Mouse (Mus musculus): ENCODE measurements around the gene Tspan3. TPM values are rescaled to one million over a fixed set of nuclear protein-coding genes. Genes with fewer than 3 reads are reported as not detected.

The Tspan3 gene
- polyA plus RNA-seq, 1 experiment from 2014 or later = 553 TPM

DNA sequence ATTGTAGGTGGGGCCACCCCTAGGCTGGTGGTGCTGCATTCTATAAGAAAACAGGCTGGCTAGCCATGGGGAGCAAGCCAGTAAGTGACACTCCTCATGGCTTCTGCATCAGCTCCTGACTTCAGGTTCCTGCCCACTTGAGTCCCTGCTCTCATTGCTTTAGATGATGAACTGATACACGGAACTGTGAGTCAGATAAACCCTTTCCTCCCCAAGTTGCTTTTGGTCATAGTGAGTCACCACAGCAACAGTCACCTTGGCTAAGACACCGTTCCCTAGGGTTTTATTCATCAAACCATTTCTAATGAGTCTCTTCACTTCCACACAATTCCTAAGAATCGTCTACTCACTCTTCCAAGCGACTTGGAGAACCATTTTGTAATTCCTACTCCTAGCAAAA, 31.6 kb upstream of the Tspan3 start:
- Histone ChIP-seq H3K9ac (replicated peaks; ENCODE audit: low read depth, low read length) (no peak overlapping the region), H3K4me2 (ENCODE audit: low read length) (no peak overlapping the region), H3K9me3 (ENCODE audit: control insufficient read depth, low read length) (no peaks in the 10 kb centered on the region), H3K27ac (ENCODE audit: low read length) (no peak overlapping the region), H3K4me3 (replicated peaks; ENCODE audit: low read length) (no peak overlapping the region), H3K27me3 (replicated peaks; ENCODE audit: control insufficient read depth, insufficient read depth, low read length) (no peaks in the 10 kb centered on the region), H3K4me1 (replicated peaks; ENCODE audit: control insufficient read depth, insufficient read depth, low read length) (peaks cover 4% of the 10 kb centered on the region; the same call in 1 of the 2 replicates), H3K36me3 (ENCODE audit: control insufficient read depth, insufficient read depth) (no peaks in the 10 kb centered on the region)
- ATAC-seq = no peak
- 84% methylated on average over 4 of the region's 4 CpGs for WGBS

DNA sequence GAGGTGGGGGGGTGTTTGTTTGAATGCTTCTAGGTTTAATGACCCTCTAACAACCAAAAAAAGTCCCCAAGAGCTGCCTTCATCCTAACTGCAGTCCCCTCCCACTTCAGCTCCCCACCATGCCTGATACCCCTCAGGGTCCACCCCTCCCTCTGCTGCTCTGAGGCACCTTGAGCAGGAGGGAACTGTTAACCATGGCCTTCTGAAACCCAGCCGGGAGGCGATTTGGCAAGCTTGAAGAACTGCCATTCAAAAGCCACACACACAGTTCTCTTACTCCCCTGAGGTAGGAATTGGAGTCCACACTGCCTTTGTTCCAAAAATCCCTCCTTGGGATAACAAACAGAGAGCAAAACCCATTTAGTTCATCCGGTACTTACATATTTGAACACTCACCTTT, 29.9 kb upstream of the Tspan3 start:
- Histone ChIP-seq H3K36me3 (ENCODE audit: control insufficient read depth, insufficient read depth) (no peaks in the 10 kb centered on the region), H3K4me2 (ENCODE audit: low read length) (no peak overlapping the region), H3K27me3 (replicated peaks; ENCODE audit: control insufficient read depth, insufficient read depth, low read length) (no peaks in the 10 kb centered on the region), H3K9me3 (ENCODE audit: control insufficient read depth, low read length) (no peaks in the 10 kb centered on the region), H3K4me3 (replicated peaks; ENCODE audit: low read length) (no peak overlapping the region), H3K4me1 (replicated peaks; ENCODE audit: control insufficient read depth, insufficient read depth, low read length) (peaks cover 7% of the 10 kb centered on the region; the same call in 1 of the 2 replicates), H3K27ac (ENCODE audit: low read length) (no peak overlapping the region), H3K9ac (replicated peaks; ENCODE audit: low read depth, low read length) (no peak overlapping the region)
- ATAC-seq = no peak
- 14% methylated on average over 3 of the region's 3 CpGs for WGBS

DNA sequence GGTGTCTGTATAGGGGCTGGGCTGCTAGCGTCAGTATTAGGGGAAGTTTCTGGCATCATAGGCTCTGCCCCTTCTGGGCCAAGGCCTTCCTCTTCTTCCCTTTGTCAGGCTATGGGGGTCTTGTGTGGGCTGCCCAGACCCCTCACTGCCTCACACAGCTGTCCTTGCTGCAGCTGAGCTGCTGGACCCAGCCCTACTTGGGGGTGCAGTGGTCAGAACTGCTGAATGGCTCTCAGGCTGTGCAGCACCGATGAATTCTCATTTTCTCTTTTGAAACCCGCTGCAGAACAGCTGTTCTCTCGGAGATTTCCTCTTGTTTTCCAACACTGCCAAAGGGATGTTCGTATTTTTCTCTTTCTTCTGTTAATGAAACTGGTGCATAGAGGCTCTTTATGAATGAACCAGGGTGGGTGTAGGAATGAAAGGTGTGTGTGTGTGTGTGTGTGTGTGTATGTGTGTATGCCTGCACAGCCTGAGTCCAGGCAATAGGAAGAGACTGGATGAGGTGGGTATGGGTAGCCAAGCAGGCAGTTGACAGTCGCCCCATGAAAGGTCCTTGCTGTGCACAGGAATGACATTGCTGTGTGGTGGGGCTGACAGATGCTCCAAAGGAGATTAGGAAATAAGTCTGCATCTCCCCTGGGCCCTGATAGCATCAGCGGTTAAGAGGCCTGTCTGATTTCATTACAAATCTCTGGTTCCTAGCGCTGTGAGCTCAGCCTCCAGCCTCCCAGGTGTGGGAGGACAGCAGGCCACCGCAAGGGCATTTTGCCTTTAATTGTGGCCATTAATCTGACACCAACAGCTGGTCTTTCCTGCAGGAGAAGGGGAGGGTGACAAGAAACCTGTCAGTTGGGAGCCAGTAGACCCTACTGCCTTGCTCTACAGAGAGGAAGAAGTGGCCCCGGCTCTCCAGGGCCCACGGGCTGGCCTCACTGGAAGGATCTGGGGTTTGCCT, 26.5 kb upstream of the Tspan3 start:
- Histone ChIP-seq H3K9me3 (ENCODE audit: control insufficient read depth, low read length) (no peaks in the 10 kb centered on the region), H3K27me3 (replicated peaks; ENCODE audit: control insufficient read depth, insufficient read depth, low read length) (no peaks in the 10 kb centered on the region), H3K36me3 (ENCODE audit: control insufficient read depth, insufficient read depth) (no peaks in the 10 kb centered on the region), H3K4me1 (replicated peaks; ENCODE audit: control insufficient read depth, insufficient read depth, low read length) (peaks cover 5% of the 10 kb centered on the region; the same call in 1 of the 2 replicates), H3K4me3 (replicated peaks; ENCODE audit: low read length) (no peak overlapping the region), H3K9ac (replicated peaks; ENCODE audit: low read depth, low read length) (no peak overlapping the region), H3K4me2 (ENCODE audit: low read length) (no peak overlapping the region), H3K27ac (ENCODE audit: low read length) (no peak overlapping the region)
- peak; percentile 36; the same call in 1 of the 2 replicates for ATAC-seq
- 52% methylated on average over 11 of the region's 11 CpGs for WGBS

DNA sequence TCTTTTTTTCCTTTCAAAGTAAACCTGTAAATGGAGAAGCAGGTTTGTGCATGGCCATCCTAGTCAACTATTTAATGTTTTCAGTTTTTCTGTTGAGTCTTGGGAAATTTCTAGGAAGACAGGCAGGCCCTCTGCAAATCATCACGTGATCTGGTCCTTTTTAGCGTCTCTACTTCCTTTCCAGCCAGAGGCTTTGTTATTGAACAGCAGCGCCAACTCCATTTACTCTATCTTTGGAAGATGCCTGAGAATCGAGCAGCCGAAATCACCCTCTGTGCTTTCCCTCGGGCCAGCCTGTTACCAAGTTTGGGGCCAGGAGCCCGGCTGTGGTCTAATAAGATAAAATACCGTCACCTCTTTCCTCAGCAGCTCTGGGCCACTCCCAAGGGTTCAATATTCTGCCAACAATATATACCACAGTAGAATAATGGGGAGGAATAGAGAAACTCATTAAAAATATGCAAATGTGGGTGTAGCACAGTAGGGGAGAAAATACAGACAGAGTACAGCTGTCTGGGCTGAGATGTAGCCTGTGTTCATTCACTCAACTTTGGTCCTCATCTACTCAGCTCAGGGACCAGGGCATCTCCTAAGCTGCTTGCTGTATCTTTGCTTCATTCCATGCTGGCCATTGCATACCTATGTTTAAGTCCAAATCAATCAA, 15.0 kb upstream of the Tspan3 start:
- WGBS = 9% methylated on average over 8 of the region's 8 CpGs
- peak; percentile 62 for ATAC-seq

DNA sequence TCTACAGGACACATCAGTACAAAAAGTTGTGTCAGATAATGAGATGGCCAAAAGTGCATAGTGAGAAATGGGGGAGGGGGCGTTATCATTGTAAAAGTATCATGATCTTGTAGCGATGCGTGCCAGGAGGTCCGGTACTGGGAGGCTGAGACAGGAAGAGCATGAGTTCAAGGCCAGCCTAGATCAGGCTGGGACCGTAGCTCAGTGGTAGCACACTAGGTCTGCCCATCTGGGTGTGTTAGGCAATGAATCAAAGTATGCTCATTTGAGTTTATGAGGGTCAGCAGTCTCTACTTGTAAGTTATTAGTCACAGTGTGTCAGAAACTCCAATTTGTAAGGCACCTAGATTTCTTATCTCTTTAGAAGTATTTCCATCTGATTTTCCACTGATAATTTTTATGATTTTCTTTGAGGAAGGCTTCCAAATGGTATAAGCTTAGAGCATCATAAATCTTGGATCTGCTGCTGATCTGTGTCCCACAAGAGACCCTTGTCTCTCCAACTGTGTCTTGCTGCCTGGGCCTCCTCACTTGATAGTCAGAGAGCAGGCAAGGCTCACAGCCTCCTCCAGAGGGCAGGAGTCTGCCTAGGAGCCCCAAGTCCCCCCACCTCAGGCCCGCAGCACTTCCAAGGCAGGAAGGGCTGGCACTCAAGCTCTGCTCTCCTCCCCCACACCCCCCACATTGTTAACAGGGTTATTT, 14.3 kb upstream of the Tspan3 start:
- Histone ChIP-seq H3K4me2 (ENCODE audit: low read length) (no peak overlapping the region), H3K4me1 (replicated peaks; ENCODE audit: control insufficient read depth, insufficient read depth, low read length) (peaks cover 6% of the 10 kb centered on the region), H3K27me3 (replicated peaks; ENCODE audit: control insufficient read depth, insufficient read depth, low read length) (no peaks in the 10 kb centered on the region), H3K4me3 (replicated peaks; ENCODE audit: low read length) (no peak overlapping the region), H3K36me3 (ENCODE audit: control insufficient read depth, insufficient read depth) (no peaks in the 10 kb centered on the region), H3K27ac (ENCODE audit: low read length) (no peak overlapping the region), H3K9me3 (ENCODE audit: control insufficient read depth, low read length) (no peaks in the 10 kb centered on the region), H3K9ac (replicated peaks; ENCODE audit: low read depth, low read length) (no peak overlapping the region)
- 80% methylated on average over 6 of the region's 6 CpGs for WGBS
- peak; percentile 66; the same call in 1 of the 2 replicates for ATAC-seq

More for the DNA sequence above, 15.0 kb upstream of the Tspan3 start:
- H3K27me3 ChIP-seq (replicated peaks; ENCODE audit: control insufficient read depth, insufficient read depth, low read length) = no peaks in the 10 kb centered on the region
- H3K4me3 ChIP-seq (replicated peaks; ENCODE audit: low read length) = no peak overlapping the region
- H3K36me3 ChIP-seq (ENCODE audit: control insufficient read depth, insufficient read depth) = no peaks in the 10 kb centered on the region
- no peaks in the 10 kb centered on the region for H3K9me3 ChIP-seq (ENCODE audit: control insufficient read depth, low read length)
- no peak overlapping the region for H3K9ac ChIP-seq (replicated peaks; ENCODE audit: low read depth, low read length)
- H3K4me1 ChIP-seq (replicated peaks; ENCODE audit: control insufficient read depth, insufficient read depth, low read length) = peaks cover 6% of the 10 kb centered on the region
- peak overlapping the region; percentile 43; the same call in 1 of the 2 replicates for H3K27ac ChIP-seq (ENCODE audit: low read length)
- peak overlapping the region; percentile 25 for H3K4me2 ChIP-seq (ENCODE audit: low read length)

DNA sequence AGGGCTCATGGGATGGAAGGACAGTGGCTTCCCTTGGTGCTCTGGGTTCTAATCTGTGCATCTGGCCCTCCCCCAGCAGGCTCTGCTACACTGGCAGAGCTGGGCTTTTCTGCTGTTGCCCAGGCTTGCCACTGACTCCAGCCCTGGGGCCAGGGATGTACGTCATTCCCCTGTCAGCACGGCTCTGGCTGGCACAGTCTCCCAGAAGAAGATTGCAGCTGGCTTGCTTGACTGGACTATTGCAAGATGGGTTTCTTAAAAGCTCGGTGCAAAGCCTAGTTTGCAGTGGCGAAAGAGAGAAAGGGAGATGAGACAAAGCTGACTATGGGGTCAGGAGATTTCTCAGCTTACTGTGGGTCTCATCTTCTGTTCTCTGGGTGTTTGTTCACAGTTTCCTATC, 12.1 kb upstream of the Tspan3 start:
- H3K27ac ChIP-seq (ENCODE audit: low read length) = no peak overlapping the region
- whole genome bisulfite sequencing = 79% methylated on average over 4 of the region's 4 CpGs
- no peaks in the 10 kb centered on the region for H3K9me3 ChIP-seq (ENCODE audit: control insufficient read depth, low read length)
- no peaks in the 10 kb centered on the region for H3K36me3 ChIP-seq (ENCODE audit: control insufficient read depth, insufficient read depth)
- peaks cover 6% of the 10 kb centered on the region for H3K4me1 ChIP-seq (replicated peaks; ENCODE audit: control insufficient read depth, insufficient read depth, low read length)
- H3K9ac ChIP-seq (replicated peaks; ENCODE audit: low read depth, low read length) = no peak overlapping the region
- ATAC-seq = no peak
- H3K4me2 ChIP-seq (ENCODE audit: low read length) = no peak overlapping the region
- H3K27me3 ChIP-seq (replicated peaks; ENCODE audit: control insufficient read depth, insufficient read depth, low read length) = no peaks in the 10 kb centered on the region
- H3K4me3 ChIP-seq (replicated peaks; ENCODE audit: low read length) = no peak overlapping the region

DNA sequence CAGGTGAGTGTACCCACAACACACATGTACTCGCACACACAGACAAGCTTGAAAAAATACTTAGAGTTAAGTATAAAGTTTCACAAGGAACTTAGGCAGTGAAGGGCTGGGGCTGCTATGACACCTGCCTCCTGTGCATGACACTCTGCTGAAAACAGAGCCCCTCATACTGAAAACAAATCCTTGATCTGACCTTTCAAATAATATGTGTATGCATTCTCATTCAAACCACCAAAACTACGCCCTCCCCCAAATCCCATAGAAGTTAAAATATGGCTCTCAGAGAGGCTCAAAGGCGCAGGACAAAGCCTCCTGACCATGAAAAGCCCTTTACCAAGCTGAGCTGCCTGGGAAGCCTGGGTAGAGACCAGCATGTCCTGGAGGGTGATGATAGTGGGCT, 10.0 kb upstream of the Tspan3 start:
- H3K4me1 ChIP-seq (replicated peaks; ENCODE audit: control insufficient read depth, insufficient read depth, low read length) = peaks cover 2% of the 10 kb centered on the region
- H3K27ac ChIP-seq (ENCODE audit: low read length) = no peak overlapping the region
- no peak overlapping the region for H3K9ac ChIP-seq (replicated peaks; ENCODE audit: low read depth, low read length)
- no peak for ATAC-seq
- no peaks in the 10 kb centered on the region for H3K9me3 ChIP-seq (ENCODE audit: control insufficient read depth, low read length)
- H3K27me3 ChIP-seq (replicated peaks; ENCODE audit: control insufficient read depth, insufficient read depth, low read length) = no peaks in the 10 kb centered on the region
- H3K4me2 ChIP-seq (ENCODE audit: low read length) = no peak overlapping the region
- H3K36me3 ChIP-seq (ENCODE audit: control insufficient read depth, insufficient read depth) = no peaks in the 10 kb centered on the region
- H3K4me3 ChIP-seq (replicated peaks; ENCODE audit: low read length) = no peak overlapping the region
- WGBS = 84% methylated on average over 3 of the region's 3 CpGs

DNA sequence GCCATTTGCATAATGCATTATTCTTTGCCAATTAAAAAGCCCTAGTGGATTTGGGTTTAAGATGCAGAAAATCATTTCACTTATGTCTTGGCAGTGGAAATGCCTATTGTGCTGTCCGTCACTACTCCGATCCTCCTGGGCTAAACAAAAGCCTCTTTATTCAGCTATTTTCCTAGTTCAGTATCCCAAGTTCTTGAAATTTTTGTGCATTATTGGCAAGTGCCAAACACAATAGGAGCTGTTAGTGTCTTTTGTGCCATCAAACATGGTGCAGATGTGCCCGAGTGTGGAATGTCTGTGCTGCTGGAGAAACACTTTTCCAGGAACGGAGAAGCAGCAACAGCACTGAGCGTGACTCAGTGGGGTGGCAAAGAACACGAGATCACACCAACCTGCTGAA, 2.4 kb upstream of the Tspan3 start:
- H3K9ac ChIP-seq (replicated peaks; ENCODE audit: low read depth, low read length) = peak overlapping the region; percentile 49
- H3K27ac ChIP-seq (ENCODE audit: low read length) = peak overlapping the region; percentile 46
- H3K4me3 ChIP-seq (replicated peaks; ENCODE audit: low read length) = no peak overlapping the region
- peak; percentile 64 for ATAC-seq
- no peaks in the 10 kb centered on the region for H3K9me3 ChIP-seq (ENCODE audit: control insufficient read depth, low read length)
- no peaks in the 10 kb centered on the region for H3K27me3 ChIP-seq (replicated peaks; ENCODE audit: control insufficient read depth, insufficient read depth, low read length)
- WGBS = 7% methylated on average over 6 of the region's 6 CpGs
- H3K36me3 ChIP-seq (ENCODE audit: control insufficient read depth, insufficient read depth) = no peaks in the 10 kb centered on the region
- H3K4me1 ChIP-seq (replicated peaks; ENCODE audit: control insufficient read depth, insufficient read depth, low read length) = peaks cover 8% of the 10 kb centered on the region
- H3K4me2 ChIP-seq (ENCODE audit: low read length) = peak overlapping the region; percentile 37

DNA sequence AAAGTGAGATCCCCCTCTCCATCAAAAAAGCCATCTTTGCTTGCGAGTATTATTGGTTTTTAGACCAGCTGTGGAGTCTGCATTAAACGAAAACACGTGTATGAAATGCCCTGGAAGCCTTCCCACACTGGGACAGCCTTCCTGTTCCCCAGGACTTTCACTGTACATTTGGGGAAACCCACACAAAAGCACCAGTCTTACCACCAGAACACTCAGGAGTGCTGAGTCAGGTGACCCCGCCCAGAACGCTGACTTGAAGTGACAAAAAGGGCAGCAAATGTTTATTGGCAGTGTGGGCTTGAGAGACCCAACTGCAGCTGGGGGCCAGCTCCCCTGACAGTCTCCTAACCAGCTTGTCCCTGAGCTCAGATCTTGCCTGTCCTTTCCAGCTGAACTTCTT, 884 bp upstream of the Tspan3 start:
- H3K4me1 ChIP-seq (replicated peaks; ENCODE audit: control insufficient read depth, insufficient read depth, low read length) = peaks cover 16% of the 10 kb centered on the region
- H3K9ac ChIP-seq (replicated peaks; ENCODE audit: low read depth, low read length) = no peak overlapping the region
- no peak overlapping the region for H3K4me3 ChIP-seq (replicated peaks; ENCODE audit: low read length)
- 60% methylated on average over 5 of the region's 5 CpGs for WGBS
- H3K27ac ChIP-seq (ENCODE audit: low read length) = no peak overlapping the region
- H3K9me3 ChIP-seq (ENCODE audit: control insufficient read depth, low read length) = no peaks in the 10 kb centered on the region
- H3K36me3 ChIP-seq (ENCODE audit: control insufficient read depth, insufficient read depth) = no peaks in the 10 kb centered on the region
- H3K27me3 ChIP-seq (replicated peaks; ENCODE audit: control insufficient read depth, insufficient read depth, low read length) = no peaks in the 10 kb centered on the region
- no peak overlapping the region for H3K4me2 ChIP-seq (ENCODE audit: low read length)
- ATAC-seq = no peak
